Mouse (Mus musculus) lung, embryonic 14.5 days (tissue): ENCODE results near the gene Unc13d. TPM values are rescaled to one million over a fixed set of nuclear protein-coding genes. Genes with fewer than 3 reads are reported as not detected.

Experiments used
- ATAC-seq: fragments of 200-750 bp; cut with Nextera tagmentation; 2 replicates; pipeline ENCODE4 v1.8.0; 2017; ENCODE audit warnings: mild to moderate bottlenecking, moderate TSS enrichment, moderate library complexity; ENCODE audit not compliant: insufficient read depth
- DNase-seq: peaks from one replicate; pipeline ENCODE4 v3.0.0-alpha.2; 2015
- H3K27ac ChIP-seq: fragments of 300-500 bp; sonication (generic); 2 replicates; pipeline ENCODE4 v1.5.1; 2014; ENCODE audit warnings: low read depth, mild to moderate bottlenecking, moderate library complexity
- H3K27me3 ChIP-seq: fragments of 300-500 bp; sonication (generic); 2 replicates; pipeline ENCODE4 v1.6.1; 2014; ENCODE audit warnings: low read length, control low read depth; ENCODE audit not compliant: insufficient read depth
- H3K36me3 ChIP-seq: fragments of 300-500 bp; sonication (generic); 2 replicates; pipeline ENCODE4 v1.6.1; 2014; ENCODE audit warnings: control low read depth; ENCODE audit not compliant: insufficient read depth
- H3K4me1 ChIP-seq: fragments of 300-500 bp; sonication (generic); 2 replicates; pipeline ENCODE4 v1.6.1; 2014; ENCODE audit warnings: antibody characterized with exemption, control low read depth; ENCODE audit not compliant: insufficient read depth
- H3K4me2 ChIP-seq: fragments of 300-500 bp; sonication (generic); 2 replicates; pipeline ENCODE4 v1.6.1; 2014; ENCODE audit warnings: mild to moderate bottlenecking
- H3K4me3 ChIP-seq: fragments of 300-500 bp; sonication (generic); 2 replicates; pipeline ENCODE4 v1.5.1; 2014; ENCODE audit warnings: low read depth, low read length
- H3K9ac ChIP-seq: fragments of 300-500 bp; sonication (generic); 2 replicates; pipeline ENCODE4 v1.6.1; 2014
- H3K9me3 ChIP-seq: fragments of 300-500 bp; sonication (generic); 2 replicates; pipeline ENCODE4 v1.6.1; 2016; ENCODE audit warnings: low read depth, low read length, control low read depth
- CTCF ChIP-seq: IDR thresholded peaks from 2 replicates; pipeline ENCODE4 v1.5.1; 2016; ENCODE audit warnings: antibody characterized with exemption, low read depth
- WGBS: fragments of 180-500 bp; shearing (Covaris S2); extraction: QIAGEN DNeasy Blood & Tissue Kit; methylation state at CpG from one replicate; pipeline ENCODE4 v1.1.7; 2014; 5-methylcytosine and 5-hydroxymethylcytosine counted together
- polyA plus RNA-seq: library from polyadenylated mRNA; unstranded; fragments of >200 nt; fragmentation: Nextera tagmentation; extraction: Ambion mirVana; gene quantifications from 2 replicates; pipeline ENCODE4 v1.2.1, GENCODE M21; 2014

Unc13d gene
- polyA plus RNA-seq, 1 experiment from 2014 or later: 3.3 TPM

GRCm38 (mm10) chr11:116110540-116110939, 32.8 kb upstream of the Unc13d start:
- DNase-seq (peak; percentile 69), ATAC-seq (peak; percentile 26; the same call in 1 of the 2 replicates)
- Histone ChIP-seq H3K9me3 (no peaks in the 10 kb centered on the region), H3K27ac (peak overlapping the region; percentile 52; the same call in 1 of the 2 replicates), H3K27me3 (peaks cover 41% of the 10 kb centered on the region), H3K36me3 (no peaks in the 10 kb centered on the region), H3K4me1 (peaks cover 24% of the 10 kb centered on the region), H3K9ac (peak overlapping the region; percentile 48), H3K4me3 (peak overlapping the region; percentile 53), H3K4me2 (peak overlapping the region; percentile 73)
- WGBS: 14% methylated on average over 10 of the region's 10 CpGs
- TF ChIP-seq CTCF: no peak

DNA sequence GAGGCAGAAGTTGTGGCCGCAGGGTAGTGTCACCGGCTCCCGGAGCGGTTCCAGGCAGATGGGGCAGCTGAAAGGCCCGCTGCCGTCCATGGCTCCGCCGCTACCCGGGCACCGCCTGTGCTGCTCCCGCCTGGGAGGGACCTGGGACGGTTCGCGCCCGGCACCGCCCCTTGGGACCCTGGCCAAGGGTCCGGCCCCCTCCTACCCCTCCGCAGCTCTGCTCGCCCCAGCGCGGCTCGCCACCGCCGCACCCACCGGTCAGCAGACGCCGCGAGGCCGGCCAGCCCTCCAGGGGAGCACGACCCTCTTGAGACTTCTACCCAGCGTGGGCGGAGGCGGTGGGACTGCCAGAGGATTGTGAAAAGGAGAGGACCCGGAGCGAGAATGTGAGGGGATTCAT, 32.4 kb upstream of the Unc13d start:
- H3K4me2 ChIP-seq: peak overlapping the region; percentile 73
- peak overlapping the region; percentile 48 for H3K9ac ChIP-seq
- peak overlapping the region; percentile 52 for H3K27ac ChIP-seq
- 2% methylated on average over 35 of the region's 35 CpGs for WGBS
- no peaks in the 10 kb centered on the region for H3K36me3 ChIP-seq
- ATAC-seq (peak; percentile 75), DNase-seq (peak; percentile 76)
- H3K9me3 ChIP-seq: no peaks in the 10 kb centered on the region
- H3K4me1 ChIP-seq: peaks cover 24% of the 10 kb centered on the region
- peaks cover 41% of the 10 kb centered on the region for H3K27me3 ChIP-seq
- peak overlapping the region; percentile 53 for H3K4me3 ChIP-seq
- no peak for TF ChIP-seq CTCF

DNA sequence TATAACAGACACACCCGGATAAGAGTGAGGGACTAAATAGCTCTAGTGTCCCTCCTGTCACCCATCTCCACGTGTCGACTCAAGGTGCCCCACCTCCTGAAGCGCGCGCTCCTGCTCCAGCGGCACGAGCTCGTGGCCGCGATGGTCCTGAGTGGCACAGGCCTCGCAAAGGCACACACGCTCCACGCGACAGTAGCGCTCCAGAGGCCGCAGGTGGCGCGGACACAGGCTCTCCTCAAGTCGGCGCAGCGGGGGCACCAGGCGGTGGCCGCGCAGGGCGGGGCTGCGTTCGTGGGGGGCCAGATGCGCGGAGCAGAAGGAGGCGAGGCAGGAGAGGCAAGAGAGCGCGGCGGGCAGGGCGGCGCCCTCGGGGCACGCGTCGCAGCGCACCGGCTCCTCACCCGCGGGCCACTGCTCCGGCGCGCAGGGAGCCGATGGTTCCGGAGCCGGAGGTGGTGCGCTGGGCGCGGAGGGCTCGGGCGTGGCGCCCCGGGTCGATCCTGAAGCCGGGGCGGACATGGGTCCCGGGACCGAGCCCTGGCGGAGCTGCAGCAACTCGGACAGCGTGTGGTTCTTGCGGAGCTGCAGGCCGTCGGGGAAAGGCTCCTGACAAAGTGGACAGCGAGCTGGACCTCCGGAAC, 31.8 kb upstream of the Unc13d start:
- ATAC-seq: no peak
- WGBS: 1% methylated on average over 67 of the region's 70 CpGs
- no peak; the same call in 1 of the 2 replicates for TF ChIP-seq CTCF
- Histone ChIP-seq H3K27ac (peak overlapping the region; percentile 52), H3K4me2 (peak overlapping the region; percentile 73), H3K9ac (peak overlapping the region; percentile 48), H3K36me3 (no peaks in the 10 kb centered on the region), H3K9me3 (no peaks in the 10 kb centered on the region), H3K4me3 (peak overlapping the region; percentile 53), H3K4me1 (peaks cover 25% of the 10 kb centered on the region), H3K27me3 (peaks cover 41% of the 10 kb centered on the region)
- DNase-seq: no peak

GRCm38 (mm10) chr11:116108464-116109137, 30.8 kb upstream of the Unc13d start:
- H3K27ac ChIP-seq: no peak overlapping the region
- H3K9me3 ChIP-seq: no peaks in the 10 kb centered on the region
- DNase-seq (peak; percentile 48), ATAC-seq (no peak)
- H3K4me3 ChIP-seq: peak overlapping the region; percentile 53
- peaks cover 34% of the 10 kb centered on the region for H3K4me1 ChIP-seq
- peak overlapping the region; percentile 73 for H3K4me2 ChIP-seq
- peaks cover 41% of the 10 kb centered on the region for H3K27me3 ChIP-seq
- WGBS: 9% methylated on average over 23 of the region's 23 CpGs
- H3K9ac ChIP-seq: peak overlapping the region; percentile 48; the same call in 1 of the 2 replicates
- H3K36me3 ChIP-seq: no peaks in the 10 kb centered on the region
- TF ChIP-seq CTCF: no peak

- Histone ChIP-seq H3K27ac (no peak overlapping the region), H3K4me2 (peak overlapping the region; percentile 73), H3K36me3 (no peaks in the 10 kb centered on the region), H3K4me1 (peaks cover 34% of the 10 kb centered on the region), H3K4me3 (peak overlapping the region; percentile 53), H3K27me3 (peaks cover 41% of the 10 kb centered on the region), H3K9ac (peak overlapping the region; percentile 13), H3K9me3 (no peaks in the 10 kb centered on the region)
- no peak for TF ChIP-seq CTCF
- DNase-seq (no peak), ATAC-seq (no peak)
- WGBS: 26% methylated on average over 19 of the region's 19 CpGs
Observed at GRCm38 (mm10) chr11:116107777-116108285, 30.1 kb upstream of the Unc13d start.

DNA sequence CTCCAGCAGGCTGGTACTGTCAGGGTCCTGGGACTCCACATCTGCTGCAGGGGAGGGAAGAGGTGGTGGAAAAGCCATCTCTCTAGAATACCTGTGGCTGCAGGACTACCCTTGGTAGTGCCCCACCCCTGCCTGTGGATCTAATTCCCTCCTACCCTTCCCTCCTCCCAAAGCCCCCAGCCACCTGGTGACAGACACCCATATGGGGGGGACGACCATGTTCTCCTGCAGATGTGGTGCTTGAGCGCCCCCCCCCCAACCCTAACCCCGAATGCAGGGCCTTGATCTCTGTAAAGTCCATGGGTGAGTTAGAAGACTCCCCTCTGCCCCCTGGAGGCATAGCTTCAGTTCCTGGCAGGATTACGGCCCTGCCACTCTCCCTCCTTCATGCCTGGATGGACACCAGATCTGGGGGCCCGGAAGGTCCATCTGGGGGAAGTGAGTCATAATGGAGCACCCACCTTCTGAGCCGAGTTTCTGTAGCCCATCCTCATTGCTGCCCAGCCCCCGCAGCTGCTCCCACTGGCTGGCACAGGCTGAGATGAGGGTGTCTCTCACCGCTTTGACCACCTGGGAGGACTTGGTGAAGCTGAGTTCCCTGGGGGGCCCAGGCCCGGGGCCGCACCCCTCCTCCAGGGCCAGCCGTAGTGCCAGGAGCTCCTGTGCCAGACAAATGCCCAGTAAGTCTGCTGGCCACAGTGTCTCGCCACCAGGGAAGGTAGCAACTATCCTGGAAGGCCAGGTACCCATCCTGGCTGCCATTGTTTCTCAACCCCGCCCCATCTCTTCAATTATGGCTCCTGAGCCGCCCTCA, 29.4 kb upstream of the Unc13d start:
- TF ChIP-seq CTCF: peak; percentile 35
- Histone ChIP-seq H3K27me3 (peaks cover 41% of the 10 kb centered on the region), H3K27ac (no peak overlapping the region), H3K36me3 (no peaks in the 10 kb centered on the region), H3K4me3 (no peak overlapping the region; the same call in 1 of the 2 replicates), H3K9ac (no peak overlapping the region), H3K4me1 (peaks cover 37% of the 10 kb centered on the region), H3K9me3 (no peaks in the 10 kb centered on the region), H3K4me2 (peak overlapping the region; percentile 73)
- DNase-seq (no peak), ATAC-seq (no peak)
- 29% methylated on average over 14 of the region's 14 CpGs for WGBS
